Mouse (Mus musculus) bone marrow macrophage, adult 2 months (primary cell): ENCODE results near the gene Sapcd2. TPM values are rescaled to one million over a fixed set of nuclear protein-coding genes. Genes with fewer than 3 reads are reported as not detected.
"Not testable (repeated sequence)": the region's sequence is repeated elsewhere in the genome, so short reads cannot be mapped to it uniquely, and the experiment has no call there.

Source experiments
- H3K27ac ChIP-seq: 2 replicates; pipeline ENCODE4 v1.5.1; 2012; ENCODE audit warnings: low read depth, low read length; ENCODE audit not compliant: insufficient read depth
- H3K4me1 ChIP-seq: 2 replicates; pipeline ENCODE4 v1.6.1; 2012; ENCODE audit warnings: low read length; ENCODE audit not compliant: control insufficient read depth, insufficient read depth
- H3K4me3 ChIP-seq: 2 replicates; pipeline ENCODE4 v1.5.1; 2012; ENCODE audit warnings: mild to moderate bottlenecking, low read length, moderate library complexity; ENCODE audit not compliant: insufficient read depth
- CTCF ChIP-seq: IDR thresholded peaks from 2 replicates; pipeline ENCODE4 v1.5.1; 2012; ENCODE audit warnings: low read depth, mild to moderate bottlenecking, low read length, moderate library complexity
- POLR2A ChIP-seq: IDR thresholded peaks from 2 replicates; pipeline ENCODE4 v1.6.1; 2012; ENCODE audit warnings: mild to moderate bottlenecking, low read depth, low read length, borderline replicate concordance
- polyA plus RNA-seq: library from polyadenylated mRNA; stranded (reverse); fragments of >200 nt; gene quantifications from 2 replicates; pipeline ENCODE4 v1.2.4, GENCODE M21; 2012; ENCODE audit not compliant: missing spikeins, insufficient read depth, insufficient read length

Gene Sapcd2
- polyA plus RNA-seq, 1 experiment, result 7.2 TPM

GRCm38 (mm10) chr2:25398065-25398464 lies 25.9 kb downstream of the Sapcd2 start:
- Histone ChIP-seq H3K4me1 (no peaks in the 10 kb centered on the region; the same call in 1 of the 2 replicates), H3K4me3 (no peak overlapping the region), H3K27ac (no peak overlapping the region)
- TF ChIP-seq POLR2A (no peak), CTCF (no peak)

- Histone ChIP-seq H3K4me3 (no peak within 1 kb of the TSS), H3K27ac (no peak within 1 kb of the TSS), H3K4me1 (no peaks in the 10 kb centered on the region; the same call in 1 of the 2 replicates)
- TF ChIP-seq CTCF, result no peak
- TF ChIP-seq POLR2A, result no peak
These were observed 26.9 kb downstream of the Sapcd2 start, which contains the start of gene Npdc1 for GRCm38 (mm10) chr2:25399051-25399450. Gene Npdc1 (plus strand): TSS chr2:25399351.

GRCm38 (mm10) chr2:25400291-25400690 lies 28.2 kb downstream of the Sapcd2 start:
- H3K4me3 ChIP-seq, result no peak overlapping the region

DNA sequence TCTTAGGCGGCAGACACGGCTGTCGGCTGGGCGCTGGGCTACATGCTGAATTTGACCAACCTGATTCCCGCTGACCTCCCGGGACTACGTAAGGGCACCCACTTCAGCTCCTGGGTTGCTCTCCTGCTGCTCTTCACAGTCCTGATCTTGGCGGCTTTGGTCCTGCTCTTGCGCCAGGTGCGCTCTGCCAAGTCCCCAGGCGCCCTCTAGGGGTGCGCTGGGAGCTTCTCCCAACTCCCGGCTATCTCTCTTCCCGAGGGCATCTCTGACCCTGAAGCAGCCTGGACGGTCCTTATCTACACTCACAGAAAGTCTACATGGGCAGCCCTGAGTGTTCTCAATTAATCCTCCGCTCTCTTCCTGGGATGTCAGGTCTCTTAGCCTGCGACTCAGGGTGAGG lies 28.6 kb downstream of the Sapcd2 start:
- H3K27ac ChIP-seq, result no peak overlapping the region
- no peak overlapping the region for H3K4me3 ChIP-seq
- H3K4me1 ChIP-seq, result no peaks in the 10 kb centered on the region; the same call in 1 of the 2 replicates
- TF ChIP-seq POLR2A (no peak), CTCF (peak; percentile 41)

More at GRCm38 (mm10) chr2:25400291-25400690, 28.2 kb downstream of the Sapcd2 start:
- TF ChIP-seq CTCF (no peak), POLR2A (no peak)
- Histone ChIP-seq H3K27ac (no peak overlapping the region), H3K4me1 (no peaks in the 10 kb centered on the region; the same call in 1 of the 2 replicates)

DNA sequence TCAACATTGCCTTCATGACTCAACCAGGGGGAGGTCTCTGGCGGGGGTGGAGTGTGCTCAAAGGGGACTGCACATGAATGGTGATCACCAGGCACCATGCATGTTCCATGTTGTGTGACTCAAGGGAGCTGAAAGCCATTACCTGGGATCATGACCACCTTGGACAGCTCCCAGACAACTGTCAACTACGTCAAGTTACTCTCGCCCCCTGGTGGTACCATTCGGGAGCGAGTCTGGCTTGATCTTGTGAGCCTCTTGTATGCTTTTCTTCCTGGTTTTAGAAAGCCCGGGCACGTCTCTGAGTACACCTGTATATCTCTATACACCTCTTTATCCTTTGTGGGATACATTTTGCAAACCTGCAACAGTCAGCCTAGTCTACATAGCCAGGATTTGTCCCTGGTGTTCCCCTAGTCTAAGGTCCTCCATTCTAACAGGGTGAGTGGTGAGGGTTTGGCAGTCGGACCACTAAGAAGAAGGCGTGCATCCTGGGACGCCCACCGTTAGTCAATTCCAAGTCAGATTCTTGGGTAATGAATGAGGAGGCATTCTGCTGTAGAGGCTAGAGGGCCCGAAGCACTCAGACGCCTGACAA lies 30.4 kb downstream of the Sapcd2 start:
- Histone ChIP-seq H3K27ac (no peak overlapping the region), H3K4me1 (no peaks in the 10 kb centered on the region; the same call in 1 of the 2 replicates), H3K4me3 (peak overlapping the region; percentile 61)
- TF ChIP-seq POLR2A, result no peak
- TF ChIP-seq CTCF, result peak; percentile 70

DNA sequence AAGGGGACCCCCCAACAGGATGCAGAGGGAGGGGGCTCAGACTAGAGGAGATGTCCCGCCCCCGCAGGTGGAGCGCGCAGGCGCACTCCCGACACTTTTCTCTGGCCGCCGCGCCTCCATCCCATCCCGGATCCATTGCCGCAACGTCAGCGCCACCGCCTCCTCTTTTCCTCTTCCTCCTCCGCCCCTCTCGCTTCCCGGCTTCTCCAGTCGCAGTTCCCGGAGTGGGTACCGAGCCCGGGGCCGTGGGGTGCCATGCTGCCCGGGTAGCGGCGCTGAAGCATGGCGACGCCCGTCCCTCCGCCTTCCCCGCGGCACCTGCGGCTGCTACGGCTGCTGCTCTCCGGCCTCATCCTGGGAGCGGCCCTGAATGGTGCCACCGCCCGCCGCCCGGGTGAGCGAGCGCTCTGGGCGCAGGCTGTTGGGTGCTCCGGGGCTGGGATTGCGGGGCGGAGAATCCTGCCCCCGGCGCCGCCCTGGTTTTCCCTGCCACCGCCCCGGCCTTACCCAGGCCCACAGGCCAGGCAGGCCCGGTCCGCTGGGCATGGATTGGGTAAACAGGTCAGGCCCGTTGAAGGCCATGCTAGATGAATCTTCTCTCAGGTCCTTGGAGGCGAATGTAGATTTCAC lies 31.0 kb downstream of the Sapcd2 start:
- Histone ChIP-seq H3K4me3 (peak overlapping the region; percentile 61), H3K4me1 (no peaks in the 10 kb centered on the region; the same call in 1 of the 2 replicates), H3K27ac (no peak overlapping the region)
- no peak for TF ChIP-seq CTCF
- no peak for TF ChIP-seq POLR2A

GRCm38 (mm10) chr2:25403994-25404393 lies 31.9 kb downstream of the Sapcd2 start:
- H3K4me3 ChIP-seq, result no peak overlapping the region
- TF ChIP-seq CTCF, result no peak
- TF ChIP-seq POLR2A, result no peak
- no peaks in the 10 kb centered on the region; the same call in 1 of the 2 replicates for H3K4me1 ChIP-seq
- no peak overlapping the region for H3K27ac ChIP-seq

DNA sequence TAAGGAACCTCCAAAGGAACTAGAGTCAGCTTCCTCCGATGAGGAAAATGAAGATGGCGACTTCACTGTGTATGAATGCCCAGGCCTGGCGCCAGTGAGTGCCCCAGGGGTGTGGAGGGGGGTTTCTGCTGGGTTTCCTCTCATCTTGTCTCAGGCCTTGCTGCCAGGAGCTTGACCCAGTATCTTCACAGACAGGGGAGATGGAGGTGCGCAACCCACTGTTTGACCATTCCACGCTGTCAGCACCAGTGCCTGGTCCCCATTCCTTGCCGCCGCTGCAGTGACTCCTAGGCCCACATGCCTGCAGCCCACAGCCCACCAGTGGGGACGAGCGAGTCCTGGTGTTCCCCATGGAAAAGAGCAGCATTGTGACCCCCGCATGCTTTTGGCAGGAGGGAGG lies 36.8 kb downstream of the Sapcd2 start:
- Histone ChIP-seq H3K4me3 (no peak overlapping the region), H3K27ac (no peak overlapping the region), H3K4me1 (no peaks in the 10 kb centered on the region)
- TF ChIP-seq CTCF (no peak), POLR2A (no peak)

DNA sequence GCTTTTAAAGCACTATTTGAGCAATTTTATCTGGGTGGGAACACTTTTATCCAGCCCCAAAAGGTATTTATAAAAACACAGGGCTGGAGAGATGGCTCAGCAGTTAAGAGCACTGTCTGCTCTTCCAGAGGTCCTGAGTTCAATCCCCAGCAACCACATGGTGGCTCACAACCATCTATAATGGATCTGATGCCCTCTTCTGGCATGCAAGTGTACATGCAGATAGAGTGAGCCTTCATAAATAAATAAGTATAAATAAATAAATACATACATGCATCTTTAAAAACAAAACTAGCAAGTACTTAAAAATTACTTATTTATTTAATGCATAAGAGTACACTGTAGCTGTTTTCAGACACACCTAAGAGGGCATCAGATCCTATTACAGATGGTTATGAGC lies 41.3 kb downstream of the Sapcd2 start:
- not testable (repeated sequence) for H3K4me1 ChIP-seq, H3K27ac ChIP-seq, H3K4me3 ChIP-seq

DNA sequence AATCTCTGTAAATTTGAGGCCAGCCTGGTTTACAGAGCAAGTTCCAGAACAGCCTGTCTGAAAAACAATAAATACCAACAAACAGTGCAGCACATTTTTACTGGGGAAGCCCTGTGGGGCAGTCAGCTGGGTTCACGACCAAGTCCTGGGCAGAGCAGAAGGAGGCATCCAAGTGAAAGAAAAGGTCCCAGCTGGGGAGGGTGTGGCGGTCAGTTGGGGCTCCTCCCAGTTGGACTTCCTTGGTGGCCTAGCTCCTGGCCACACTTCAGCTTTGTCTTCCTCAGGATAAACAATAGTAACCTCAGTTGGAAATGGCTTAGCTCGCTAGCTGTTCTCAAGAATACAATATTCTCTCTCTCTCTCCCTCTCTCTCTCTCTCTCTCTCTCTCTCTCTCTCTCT lies 45.3 kb downstream of the Sapcd2 start:
- Histone ChIP-seq H3K4me1 (peaks cover 3% of the 10 kb centered on the region), H3K4me3 (no peak overlapping the region), H3K27ac (no peak overlapping the region)
- TF ChIP-seq CTCF (no peak), POLR2A (no peak)
